In genomic region chr19:11966201-11966636, GRCm38 (mm10) we compare ENCODE assay signal across 9 mouse cellular contexts. TPM values are rescaled to one million over a fixed set of nuclear protein-coding genes. Genes with fewer than 3 reads are reported as not detected.
DNase-seq lines count a peak whose midpoint lies in the region; ATAC-seq lines count a peak whose summit lies in the region.
"Had no signal": no experiment of that assay in that cellular context is flagged by ENCODE, and none has a peak within 500 bp of the region (broad histone marks: within the 10 kb centered on the region; RNA-seq: fewer than 3 reads in every experiment).

No protein-coding gene starts in this region.

- H3K27ac ChIP-seq in limb, embryonic 13.5 days, result no peak overlapping the region
- peak overlapping the region; percentile 84 for H3K27ac ChIP-seq in midbrain, embryonic 16.5 days (ENCODE audit: low read length)

- no peaks in the 10 kb centered on the region for H3K27me3 ChIP-seq in limb, embryonic 13.5 days
- no peaks in the 10 kb centered on the region; the same call in 1 of the 2 replicates for H3K27me3 ChIP-seq in midbrain, embryonic 16.5 days (ENCODE audit: control insufficient read depth, insufficient read depth, low read depth, low read length)
- H3K27me3 ChIP-seq: Patski had no signal

- peak overlapping the region; percentile 88 for H3K4me2 ChIP-seq in limb, embryonic 13.5 days (replicated peaks)
- peak overlapping the region; percentile 68 for H3K4me2 ChIP-seq in midbrain, embryonic 16.5 days (ENCODE audit: low read length)

- under 1% methylated on average over 18 of the region's 18 CpGs for WGBS in limb, embryonic 13.5 days
- WGBS in midbrain, embryonic 16.5 days, result under 1% methylated on average over 18 of the region's 18 CpGs

- peak; percentile 96 for DNase-seq in heart, adult 11 months
- DNase-seq in heart, adult 8-10 months (ENCODE audit: low spot score), result no peak
- DNase-seq in embryo, embryonic 10.5 days (ENCODE audit: low spot score), result peak; percentile 42
- peak; percentile 35 to 50 for DNase-seq in heart, adult 18-20 months
- peak; percentile 63 for DNase-seq in kidney, adult 9 months
- peak; percentile 23 to 28 for DNase-seq in spleen, postnatal 14 days (ENCODE audit: low spot score in 2 of 2)

- peak overlapping the region; percentile 86 for H3K9ac ChIP-seq in limb, embryonic 13.5 days
- H3K9ac ChIP-seq in midbrain, embryonic 16.5 days (ENCODE audit: low read depth, low read length), result peak overlapping the region; percentile 87

- peak overlapping the region; percentile 85 for H3K4me3 ChIP-seq in limb, embryonic 13.5 days
- H3K4me3 ChIP-seq in midbrain, embryonic 16.5 days (ENCODE audit: low read depth, low read length), result peak overlapping the region; percentile 90

- H3K9me3 ChIP-seq in limb, embryonic 13.5 days, result no peaks in the 10 kb centered on the region
- H3K9me3 ChIP-seq in midbrain, embryonic 16.5 days (replicated peaks; ENCODE audit: control insufficient read depth, low read length, poor library complexity, severe bottlenecking), result no peaks in the 10 kb centered on the region

- H3K4me1 ChIP-seq in limb, embryonic 13.5 days, result peaks cover 32% of the 10 kb centered on the region
- peaks cover 13% of the 10 kb centered on the region for H3K4me1 ChIP-seq in midbrain, embryonic 16.5 days (ENCODE audit: control insufficient read depth, insufficient read depth, low read length)

- H3K36me3 ChIP-seq in limb, embryonic 13.5 days, result peaks cover 7% of the 10 kb centered on the region
- H3K36me3 ChIP-seq in midbrain, embryonic 16.5 days (ENCODE audit: control insufficient read depth, insufficient read depth, low read length), result no peaks in the 10 kb centered on the region; the same call in 1 of the 2 replicates

- ATAC-seq in limb, embryonic 13.5 days (ENCODE audit: low FRiP score, low read depth), result no peak
- peak; percentile 1 for ATAC-seq in midbrain, embryonic 16.5 days

RNA-seq across cellular contexts. Expression of gene Osbp, which starts 0.5 kb away (rescaled TPM):
- total RNA-seq in heart, adult 8-10 months (2022), result 100 to 1,000 TPM in 1 of 4 experiments, 10 to 100 TPM in 3; 90.7 to 106 (median 95.9) TPM
- total RNA-seq in heart, adult 18-20 months (2021), result 10 to 100 TPM; 97.2 to 99.2 TPM
- polyA plus RNA-seq in limb, embryonic 13.5 days (2015; fragmentation: Nextera tagmentation; extraction: Ambion mirVana), result 5.1 and 5.3 TPM in 2 replicates
- polyA plus RNA-seq in midbrain, embryonic 16.5 days (2015; fragmentation: Nextera tagmentation; extraction: Ambion mirVana), result 3.3 and 3.6 TPM in 2 replicates

RNA-seq across cellular contexts. Expression of gene Patl1, which starts 54.0 kb away (rescaled TPM):
- total RNA-seq in heart, adult 8-10 months (2022), result 10 to 100 TPM; 27.2 to 29.2 (median 28.2) TPM
- total RNA-seq in heart, adult 18-20 months (2021), result 10 to 100 TPM; 24.7 to 27.3 TPM
- polyA plus RNA-seq in limb, embryonic 13.5 days (2015; fragmentation: Nextera tagmentation; extraction: Ambion mirVana), result 16.7 and 19.5 TPM in 2 replicates
- 15.8 and 18.5 TPM in 2 replicates for polyA plus RNA-seq in midbrain, embryonic 16.5 days (2015; fragmentation: Nextera tagmentation; extraction: Ambion mirVana)
